Mouse (Mus musculus): Measurements from ENCODE around the gene Tulp1.

DNA sequence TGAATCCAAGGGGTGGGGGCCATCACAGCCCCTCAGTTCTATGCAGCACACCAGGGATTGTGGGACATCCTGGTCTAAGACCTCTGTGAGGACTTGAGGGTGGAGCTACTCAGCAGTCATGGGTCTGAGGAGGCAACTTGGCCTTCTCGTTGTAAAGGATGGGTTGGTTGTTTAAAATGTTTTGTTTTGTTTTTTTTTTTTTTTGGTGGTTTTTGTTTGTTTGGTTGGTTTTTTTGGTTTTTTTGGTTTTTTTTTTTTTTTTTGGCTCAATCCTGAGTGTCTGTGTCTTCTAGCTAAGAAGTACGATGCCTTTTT lies 34.8 kb downstream of the Tulp1 start:
- TF ChIP-seq CTCF (conservative IDR thresholded peaks at IDR 0.05; ENCODE audit: insufficient read depth, insufficient read length, low read depth, low read length) (no peak), POLR2A (IDR thresholded peaks at IDR 0.05; ENCODE audit: low read depth, low read length) (no peak)

Data from kidney, adult 2 months (tissue).